Mouse (Mus musculus): ENCODE data around the gene Tnfrsf14.

DNA sequence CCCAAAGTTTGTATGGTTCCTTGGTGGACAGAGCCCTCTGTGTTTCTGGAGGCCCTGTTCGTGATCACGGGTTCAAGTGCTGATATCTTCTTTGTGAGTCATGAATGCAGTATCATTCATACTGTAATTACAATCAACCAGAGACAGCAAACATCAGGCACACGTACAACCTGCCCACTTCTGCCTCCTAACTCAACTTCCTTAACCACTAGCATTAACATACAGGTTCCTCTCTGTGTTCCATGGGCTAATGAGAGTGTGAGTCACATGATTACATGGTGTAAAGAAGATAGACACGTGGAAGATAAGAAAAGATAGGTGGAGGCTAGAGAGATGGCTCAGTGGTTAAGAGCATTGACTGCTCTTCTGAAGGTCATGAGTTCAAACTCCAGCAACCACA is 11.7 kb downstream of the Tnfrsf14 start:
- no peak for TF ChIP-seq POLR2A (IDR thresholded peaks at IDR 0.05; ENCODE audit: low read depth, low read length)
- TF ChIP-seq CTCF (IDR thresholded peaks at IDR 0.05; ENCODE audit: extremely low read depth, insufficient read depth, insufficient read length, insufficient replicate concordance), result no peak

Data from spleen, adult 2 months (tissue).